Mouse (Mus musculus): ENCODE data around the gene Psg18. TPM values are rescaled to one million over a fixed set of nuclear protein-coding genes. Genes with fewer than 3 reads are reported as not detected.

Gene Psg18
- polyA plus RNA-seq (2017; shearing (Covaris generic)) = not detected

GRCm38 (mm10) chr7:18354909-18355308 lies at the start of gene Psg18:
TSS of gene Psg18 (minus strand) at chr7:18355009.

Other genes starting within 250 kb of the Psg18 start
- not detected for gene Igfl3, start 178.5 kb downstream of the Psg18 start, polyA plus RNA-seq (2017; shearing (Covaris generic))
- not detected for gene Mill1, start 109.7 kb downstream of the Psg18 start, polyA plus RNA-seq (2017; shearing (Covaris generic))
- gene Psg28, start 77.0 kb upstream of the Psg18 start, polyA plus RNA-seq (2017; shearing (Covaris generic)) = not detected
- not detected for gene Psg26, start 129.2 kb upstream of the Psg18 start, polyA plus RNA-seq (2017; shearing (Covaris generic))
- gene Psg25, start 177.3 kb upstream of the Psg18 start, polyA plus RNA-seq (2017; shearing (Covaris generic)) = not detected
- gene Psg27, start 212.3 kb upstream of the Psg18 start, polyA plus RNA-seq (2017; shearing (Covaris generic)) = not detected

Measured in activated CD4-positive, CD25-positive, alpha-beta regulatory T cell, adult 9 weeks (primary cell).